Mouse (Mus musculus) lung, postnatal 14 days (tissue): ENCODE data around the gene Adk.
"Not testable (repeated sequence)": the region's sequence is repeated elsewhere in the genome, so short reads cannot be mapped to it uniquely, and the experiment has no call there.

Experiments
- DNase-seq: peaks from one replicate; pipeline ENCODE4 v3.0.0; 2021

Gene Adk

DNA sequence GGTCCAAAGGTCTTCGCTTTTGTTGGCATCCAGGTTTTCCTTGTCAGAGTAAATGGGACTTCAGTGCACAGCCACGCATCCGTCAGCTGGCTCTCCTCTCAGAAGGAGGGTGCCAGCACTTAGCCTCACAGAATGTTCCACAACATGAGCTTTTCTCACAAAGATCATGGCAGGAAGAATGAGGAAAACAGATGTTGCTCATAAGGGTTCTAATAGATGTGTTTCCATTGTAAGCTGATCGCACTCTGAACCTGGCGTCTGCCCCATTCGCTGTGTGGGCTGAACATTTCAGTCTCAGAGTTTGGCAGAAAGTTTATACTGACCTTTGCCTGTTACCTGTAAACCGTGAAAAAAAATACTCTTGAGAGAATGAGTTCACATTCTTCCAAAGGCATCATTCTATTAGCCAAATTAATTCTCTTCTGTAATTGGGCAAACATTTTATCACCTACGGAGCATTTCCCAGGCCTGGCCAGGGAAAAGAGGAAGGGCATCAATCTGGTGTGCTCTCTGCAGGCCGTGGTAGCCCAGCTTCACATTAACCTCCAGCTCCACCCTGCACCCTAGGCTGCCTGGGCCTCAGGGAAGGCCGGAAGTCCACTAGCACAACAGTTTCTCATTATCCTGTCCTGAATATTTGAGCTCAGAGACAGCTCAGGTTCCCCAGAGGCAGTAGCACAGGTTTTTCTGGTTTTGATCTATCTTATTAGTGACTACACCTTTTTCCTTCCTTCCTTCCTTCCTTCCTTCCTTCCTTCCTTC is 389.6 kb downstream of the Adk start:
- no peak for DNase-seq

GRCm38 (mm10) chr14:21452581-21452980 is 400.2 kb downstream of the Adk start:
- no peak for DNase-seq

GRCm38 (mm10) chr14:21453896-21454295 is 401.5 kb downstream of the Adk start:
- DNase-seq, result no peak

GRCm38 (mm10) chr14:21455654-21456350 is 403.4 kb downstream of the Adk start:
- DNase-seq, result no peak

- no peak for DNase-seq
These were observed 404.2 kb downstream of the Adk start for GRCm38 (mm10) chr14:21456526-21456925.

GRCm38 (mm10) chr14:21457876-21458275 is 405.5 kb downstream of the Adk start:
- no peak for DNase-seq

DNA sequence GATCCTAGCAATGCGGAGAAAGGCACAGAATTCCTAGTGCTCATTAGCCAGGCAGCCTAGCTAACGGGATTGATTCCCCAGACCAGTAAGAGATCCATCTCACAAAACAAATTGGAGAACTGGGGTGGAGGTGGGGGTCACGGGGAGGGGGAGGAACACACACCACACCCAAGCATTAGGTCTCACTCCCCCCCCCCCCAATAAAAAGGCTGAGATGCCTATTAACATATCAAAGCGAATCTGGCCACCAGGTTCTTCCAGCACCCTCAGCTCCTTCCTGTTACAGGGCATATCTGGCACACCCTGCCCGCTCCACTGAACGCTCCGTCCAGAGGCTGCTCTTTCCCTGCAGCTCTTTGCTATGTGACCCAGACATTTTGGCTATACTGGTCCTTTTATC is 406.3 kb downstream of the Adk start:
- no peak for DNase-seq

DNA sequence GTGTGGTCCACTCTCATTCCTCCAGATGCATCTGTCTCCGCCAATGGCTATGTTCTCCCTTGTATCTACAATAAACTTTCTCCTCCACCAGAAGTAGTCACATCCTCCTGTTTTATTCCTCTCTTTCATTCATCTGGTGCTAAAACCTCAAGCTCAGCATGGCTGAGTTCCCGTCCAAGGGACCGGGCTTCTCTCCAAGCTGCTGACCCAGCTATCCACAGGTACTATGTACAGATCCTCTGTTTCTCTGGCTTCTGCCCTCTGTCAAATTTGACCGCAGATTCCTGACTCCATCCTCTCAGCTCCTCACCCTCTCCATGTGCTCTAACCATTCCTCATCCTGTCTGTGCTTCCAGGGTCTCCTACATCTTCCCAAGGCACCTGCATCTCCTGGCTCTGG is 406.8 kb downstream of the Adk start:
- no peak for DNase-seq

- no peak for DNase-seq
These were observed 410.0 kb downstream of the Adk start for GRCm38 (mm10) chr14:21462398-21462797.

GRCm38 (mm10) chr14:21463117-21463712 is 410.8 kb downstream of the Adk start:
- DNase-seq, result no peak

DNA sequence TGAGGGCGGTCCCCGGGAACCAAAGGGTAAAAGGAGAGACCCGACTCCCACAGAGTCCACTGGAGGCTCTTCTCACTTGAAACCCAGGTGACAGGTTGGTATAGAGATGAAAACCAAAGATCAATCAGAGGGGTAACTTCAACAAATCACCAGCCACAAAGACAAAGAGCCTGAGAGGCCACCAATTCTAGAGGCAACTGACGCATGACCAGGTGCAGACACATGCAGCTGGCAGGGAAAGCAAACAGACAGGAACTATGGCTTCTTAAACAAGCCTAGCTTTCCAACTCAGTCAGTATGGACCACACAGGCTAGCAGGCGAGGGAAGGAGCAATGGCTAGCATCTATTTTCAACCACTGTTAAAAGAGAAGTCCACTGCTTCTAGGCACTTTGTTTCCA is 418.0 kb downstream of the Adk start:
- no peak for DNase-seq

DNA sequence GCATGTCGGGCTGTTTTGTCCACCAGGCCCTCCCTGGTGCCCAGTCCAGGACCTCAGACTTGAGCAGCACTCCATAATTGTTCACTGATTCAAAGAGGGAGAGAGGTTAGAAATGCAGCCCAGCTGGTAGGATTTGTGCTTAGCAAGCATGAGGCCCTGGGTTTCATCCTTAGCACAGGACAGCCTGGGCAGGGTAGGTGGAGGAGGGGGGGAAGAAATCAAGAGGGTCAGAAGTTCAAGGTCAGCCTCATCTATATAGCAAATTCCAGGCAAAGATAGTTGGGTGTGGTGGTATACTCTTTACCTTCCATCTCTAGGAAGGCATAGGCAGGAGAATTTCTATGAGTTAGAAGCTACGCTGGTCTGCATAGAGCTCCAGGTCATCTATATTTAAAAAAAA is 419.6 kb downstream of the Adk start:
- no peak for DNase-seq

DNA sequence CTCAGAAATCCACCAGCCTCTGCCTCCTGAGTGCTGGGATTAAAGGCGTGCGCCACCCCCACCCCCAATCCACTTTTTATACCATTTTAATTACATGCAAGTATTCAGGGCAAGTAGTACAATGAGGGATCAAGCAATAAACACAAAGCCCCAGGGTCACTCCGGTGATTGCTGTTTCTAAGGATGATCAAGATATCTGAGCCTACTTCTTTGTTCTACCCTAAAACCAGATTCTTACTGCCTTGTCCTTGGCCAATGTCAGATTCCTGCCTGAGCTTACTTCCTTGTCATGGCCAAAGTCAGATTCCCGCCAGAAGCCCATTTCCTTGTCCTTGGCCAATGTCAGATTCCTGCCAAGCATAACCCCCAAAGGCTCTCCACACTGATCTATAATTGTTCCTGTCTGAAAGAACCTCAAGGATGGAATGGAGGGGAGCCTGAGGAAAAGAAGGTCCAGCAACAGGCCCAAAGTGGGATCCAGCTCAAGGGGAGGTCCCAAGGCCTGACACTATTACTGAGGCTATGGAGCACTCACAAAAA is 422.3 kb downstream of the Adk start:
- DNase-seq, result not testable (repeated sequence)

GRCm38 (mm10) chr14:21477181-21477580 is 424.8 kb downstream of the Adk start:
- DNase-seq, result no peak

GRCm38 (mm10) chr14:21479566-21479965 is 427.2 kb downstream of the Adk start:
- no peak for DNase-seq

- DNase-seq, result no peak
These were observed 427.8 kb downstream of the Adk start for GRCm38 (mm10) chr14:21480191-21480590.

DNA sequence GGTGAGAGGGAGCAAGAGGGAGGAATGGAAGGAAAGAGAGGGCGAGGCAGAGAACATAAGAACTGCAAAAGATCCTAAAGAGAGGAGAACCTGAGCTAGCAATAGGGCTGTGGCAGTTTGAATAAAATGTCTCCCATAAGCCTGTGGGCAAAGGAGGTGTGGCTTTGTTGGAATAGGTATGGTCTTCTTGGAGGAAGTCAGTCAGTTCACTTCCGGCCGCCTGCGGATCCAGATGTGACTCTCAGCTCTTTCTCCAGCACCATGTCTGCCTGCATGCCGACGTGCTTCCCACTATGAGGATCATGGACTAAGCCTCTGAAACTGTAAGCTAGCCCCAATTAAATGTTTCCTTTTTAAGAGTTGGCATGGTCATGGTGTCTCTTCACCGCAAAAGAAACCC is 428.9 kb downstream of the Adk start, which contains the start of gene Kat6b:
Kat6b (plus strand) TSS at position 204 of the 400 bp plus-strand sequence.
- DNase-seq, result no peak

DNA sequence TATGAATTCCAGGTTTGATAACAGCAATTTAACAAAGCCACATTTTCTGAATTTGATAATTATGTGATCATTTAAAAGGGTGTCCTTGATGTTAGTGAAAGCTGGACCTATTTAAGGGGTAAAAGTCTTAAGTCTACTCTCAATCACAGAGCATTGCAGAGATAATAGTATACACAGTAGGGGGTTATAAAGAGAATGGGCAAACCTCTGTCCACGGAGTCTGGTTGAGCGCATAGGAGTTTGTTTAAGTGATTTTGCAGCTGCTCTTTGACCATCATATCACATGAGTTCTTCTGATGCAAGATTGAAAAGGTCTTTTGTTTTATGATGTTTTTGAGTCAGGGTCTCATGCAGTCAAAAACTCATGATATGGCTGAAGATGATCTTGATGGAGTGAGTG is 431.8 kb downstream of the Adk start:
- DNase-seq, result no peak

- DNase-seq, result no peak
These were observed 432.3 kb downstream of the Adk start for GRCm38 (mm10) chr14:21484693-21485092.

GRCm38 (mm10) chr14:21485961-21486520 is 433.7 kb downstream of the Adk start:
- no peak for DNase-seq

- DNase-seq, result not testable (repeated sequence)
These were observed 434.8 kb downstream of the Adk start for GRCm38 (mm10) chr14:21487135-21487534.

DNA sequence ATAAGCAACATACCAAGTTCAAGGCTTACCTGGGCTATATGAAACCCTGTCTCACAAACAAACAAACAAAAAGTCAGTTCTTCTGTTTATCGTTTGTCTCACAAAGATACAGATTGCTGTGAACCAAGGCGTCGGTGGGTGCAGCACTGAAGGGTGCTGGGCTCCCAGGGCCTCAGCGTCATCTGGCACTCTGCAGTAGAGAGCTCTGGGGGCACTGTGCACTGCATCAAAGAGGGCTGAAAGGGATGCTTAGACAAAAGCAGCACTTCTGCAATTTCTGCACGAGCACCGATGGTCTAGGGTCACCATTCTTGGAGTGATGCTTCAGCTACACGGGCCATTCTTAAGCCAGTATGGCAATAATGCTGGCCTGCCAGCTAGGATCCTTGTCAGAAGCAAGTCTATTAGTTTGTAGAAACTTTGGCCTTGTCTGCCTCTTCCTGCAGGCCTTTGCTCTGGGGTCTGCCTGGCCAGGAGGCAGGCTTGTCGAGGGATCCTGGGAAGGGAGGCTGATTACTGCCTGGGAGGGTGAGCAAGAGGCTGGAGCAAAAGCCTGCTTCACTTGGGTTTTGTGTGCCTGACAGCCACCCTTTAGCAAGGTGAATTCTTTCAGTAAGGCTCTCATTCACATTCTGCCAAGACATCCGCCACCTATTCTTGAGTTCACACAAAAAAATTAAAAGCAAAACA is 436.2 kb downstream of the Adk start:
- not testable (repeated sequence) for DNase-seq

GRCm38 (mm10) chr14:21489116-21489485 is 436.7 kb downstream of the Adk start:
- DNase-seq, result no peak
